Mouse (Mus musculus) natural killer cell, adult 2 months (primary cell): Measurements from ENCODE around the gene Mob3a.

ENCODE experiments used
- DNase-seq, 2 experiments: peaks; one replicate each; pipeline ENCODE4 v3.0.0; 2022; ENCODE audit warnings: low spot score in 2 of 2

Gene Mob3a

DNA sequence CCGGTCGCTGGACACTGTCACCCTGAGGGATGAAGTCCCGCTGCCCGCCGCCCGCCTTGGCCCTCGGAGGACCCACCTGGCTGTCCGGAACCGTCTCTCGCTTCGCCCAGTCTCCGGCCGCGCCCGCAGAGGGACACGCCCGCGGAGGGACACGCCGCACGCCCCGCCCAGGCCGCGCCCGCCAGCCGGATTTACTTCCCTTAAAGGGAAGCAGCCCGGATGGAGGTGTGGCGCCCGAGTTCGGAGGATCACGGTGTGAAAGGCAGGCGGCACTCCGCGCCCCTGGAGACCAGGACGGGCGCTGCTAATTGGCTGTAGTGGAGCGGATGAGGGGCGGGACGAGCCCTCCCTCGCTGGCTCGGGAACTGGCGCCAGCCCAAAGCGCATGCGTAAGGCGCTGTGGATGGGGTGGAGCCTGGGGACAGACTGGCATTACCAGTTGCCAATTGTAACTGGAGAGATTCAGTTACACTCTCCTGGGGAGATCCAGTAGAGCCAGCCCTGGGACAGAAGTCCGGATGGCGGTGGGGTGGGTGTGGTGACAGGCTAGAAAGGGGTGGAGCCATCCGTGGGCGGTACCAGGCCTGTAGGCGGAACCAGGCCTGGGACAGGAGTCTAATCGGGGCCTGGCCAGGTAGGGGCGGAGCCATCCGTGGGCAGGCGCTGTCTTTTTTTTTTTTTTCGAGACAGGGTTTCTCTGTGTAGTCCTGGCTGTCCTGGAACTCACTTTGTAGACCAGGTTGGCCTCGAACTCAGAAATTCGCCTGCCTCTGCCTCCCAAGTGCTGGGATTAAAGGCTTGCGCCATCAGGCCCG is at the start of gene Mob3a, which contains the start of gene Izumo4:
TSS of gene Mob3a (minus strand) at position 257 of the 815 bp plus-strand sequence.
TSS of gene Izumo4 (plus strand) at position 464 of the 815 bp plus-strand sequence.
- peak; percentile 99 for DNase-seq

GRCm38 (mm10) chr10:80751188-80751832 is 49.5 kb upstream of the Mob3a start:
- peak; percentile 82 to 83 for DNase-seq

DNA sequence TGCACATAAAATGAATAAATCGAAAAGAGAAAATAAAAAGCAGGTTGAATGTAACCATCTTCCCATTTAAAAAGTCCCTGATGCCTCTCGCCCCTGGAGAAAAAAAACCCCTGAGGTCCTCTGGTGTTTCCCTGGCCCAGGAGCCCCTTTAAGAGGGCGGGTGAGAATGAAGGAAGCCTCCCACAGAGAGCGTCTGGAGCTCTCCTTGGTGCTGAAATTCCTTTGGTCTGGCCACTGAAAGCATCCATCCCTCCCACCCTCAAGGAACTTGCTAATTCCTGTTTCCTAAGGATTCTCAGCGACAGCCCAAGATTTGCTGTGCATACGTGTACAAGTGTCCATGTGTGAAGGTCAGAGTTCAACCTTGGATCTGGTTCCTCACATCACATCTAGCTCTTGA is 46.8 kb upstream of the Mob3a start:
- DNase-seq = peak in 1 of 2 experiments; percentile 37

- peak; percentile 79 to 85 for DNase-seq
These were observed 45.6 kb upstream of the Mob3a start for GRCm38 (mm10) chr10:80747410-80747809.

- peak; percentile 43 to 56 for DNase-seq
These were observed 42.5 kb upstream of the Mob3a start for GRCm38 (mm10) chr10:80744262-80744661.

- DNase-seq = peak; percentile 97
These were observed 40.6 kb upstream of the Mob3a start, which contains the start of gene Ap3d1 for GRCm38 (mm10) chr10:80742180-80742978. Gene Ap3d1 (minus strand): TSS chr10:80742264.

GRCm38 (mm10) chr10:80741634-80742179 is 39.9 kb upstream of the Mob3a start:
- DNase-seq = no peak

GRCm38 (mm10) chr10:80741146-80741545 is 39.4 kb upstream of the Mob3a start:
- no peak for DNase-seq

- peak in 1 of 2 experiments; percentile 36 for DNase-seq
These were observed 36.9 kb upstream of the Mob3a start for GRCm38 (mm10) chr10:80738657-80739056.

GRCm38 (mm10) chr10:80736731-80737130 is 35.0 kb upstream of the Mob3a start:
- DNase-seq = no peak

DNA sequence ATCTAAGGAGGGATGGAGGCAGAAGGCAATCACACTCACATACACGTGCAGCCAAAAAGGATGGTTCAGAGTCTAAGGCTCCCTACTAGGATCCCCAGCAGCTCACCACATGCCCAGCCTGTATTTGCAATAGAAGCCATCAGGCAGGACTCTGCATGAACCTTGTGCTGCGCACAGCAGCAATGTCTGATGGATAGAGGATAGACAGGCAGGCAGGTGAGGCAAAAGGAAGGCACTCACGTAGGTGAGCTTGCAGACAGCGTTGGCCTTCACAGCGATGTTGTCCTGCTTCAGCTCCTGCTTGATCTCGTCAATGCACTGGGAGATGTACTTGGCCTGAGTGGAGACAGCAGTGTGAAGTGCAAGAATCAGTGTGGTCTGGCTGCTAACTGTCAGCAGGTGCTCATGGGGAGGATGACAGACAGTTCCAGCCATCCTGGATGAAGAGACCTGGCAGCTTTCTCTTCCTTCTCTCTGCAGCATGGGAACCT is 30.9 kb upstream of the Mob3a start:
- no peak for DNase-seq

GRCm38 (mm10) chr10:80727369-80728127 is 25.8 kb upstream of the Mob3a start:
- no peak for DNase-seq

- no peak for DNase-seq
These were observed 15.5 kb upstream of the Mob3a start for GRCm38 (mm10) chr10:80717281-80717680.

GRCm38 (mm10) chr10:80710834-80711233 is 9.1 kb upstream of the Mob3a start:
- DNase-seq = no peak

- DNase-seq = no peak
These were observed 3.7 kb upstream of the Mob3a start for GRCm38 (mm10) chr10:80705479-80705878.

DNA sequence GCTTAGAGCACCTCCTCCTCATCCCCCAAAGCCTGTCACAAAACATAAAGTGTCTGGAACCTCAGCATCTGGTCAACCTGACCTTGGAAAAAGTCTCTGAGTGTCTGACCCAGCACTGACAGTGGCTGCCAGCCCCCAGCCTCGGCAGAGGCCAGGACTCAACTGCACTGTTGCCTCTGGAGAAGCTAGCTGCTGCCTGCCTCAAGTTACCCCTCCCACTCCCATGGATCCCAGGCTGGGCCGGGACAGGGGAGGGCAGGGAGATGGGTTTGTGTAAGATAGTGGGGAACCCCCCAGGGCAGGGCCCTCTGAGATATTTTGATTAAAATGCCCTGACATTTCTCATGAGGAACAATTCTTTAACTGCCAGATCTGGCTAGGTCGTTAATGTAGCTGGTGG is 3.3 kb upstream of the Mob3a start:
- no peak for DNase-seq

- no peak for DNase-seq
These were observed 2.6 kb upstream of the Mob3a start for GRCm38 (mm10) chr10:80704418-80704817.

GRCm38 (mm10) chr10:80703643-80704042 is 1.9 kb upstream of the Mob3a start:
- DNase-seq = no peak

- DNase-seq = peak; percentile 94 to 95
These were observed 986 bp upstream of the Mob3a start for GRCm38 (mm10) chr10:80702536-80703390.

- DNase-seq = peak; percentile 73 to 75
These were observed 1.0 kb downstream of the Mob3a start for GRCm38 (mm10) chr10:80700732-80701131.
